Mouse (Mus musculus): ENCODE measurements around the gene Itga5. TPM values are rescaled to one million over a fixed set of nuclear protein-coding genes. Genes with fewer than 3 reads are reported as not detected.

Gene Itga5
- total RNA-seq, 2 experiments from 2014 or later: 38.0 to 38.2 TPM

Small RNAs within 50 kb of the gene (microRNA-seq; reads per million reads assigned to microRNA genes)
- 2.3 reads per million for gene Mir6963

Other genes starting within 250 kb of the Itga5 start
- gene Smug1, start 199.7 kb downstream of the Itga5 start, total RNA-seq (2021): 10 to 100 TPM; 14.0 to 19.9 TPM
- 10 to 100 TPM; 66.6 to 85.8 TPM for gene Cbx5, start 126.9 kb downstream of the Itga5 start, total RNA-seq (2021)
- 100 to 1,000 TPM; 248 to 299 TPM for gene Hnrnpa1, start 126.3 kb downstream of the Itga5 start, total RNA-seq (2021)
- gene Nfe2, start 108.4 kb downstream of the Itga5 start, total RNA-seq (2021): 1 to 10 TPM; 3.2 to 4.3 TPM
- 100 to 1,000 TPM; 114 TPM for gene Copz1, start 94.0 kb downstream of the Itga5 start, total RNA-seq (2021)
- gene Gpr84, start 56.2 kb downstream of the Itga5 start, total RNA-seq (2021): not detected
- 10 to 100 TPM; 20.1 to 24.2 TPM for gene Zfp385a, start 26.7 kb downstream of the Itga5 start, total RNA-seq (2021)
- not detected for gene Gtsf1, start 63.7 kb upstream of the Itga5 start, total RNA-seq (2021)
- not detected for gene Gtsf2, start 81.7 kb upstream of the Itga5 start, total RNA-seq (2021)
- 1 to 10 TPM; 6.4 to 7.2 TPM for gene Nckap1l, start 87.0 kb upstream of the Itga5 start, total RNA-seq (2021)
- 1 to 10 TPM; 5.6 to 9.4 TPM for gene Pde1b, start 136.3 kb upstream of the Itga5 start, total RNA-seq (2021)
- 10 to 100 TPM; 23.0 to 37.4 TPM for gene Ppp1r1a, start 171.2 kb upstream of the Itga5 start, total RNA-seq (2021)
- 10 to 100 TPM; 22.6 to 27.0 TPM for gene Glycam1, start 198.3 kb upstream of the Itga5 start, total RNA-seq (2021)

Data from adrenal gland, postnatal 10 days (tissue).